Mouse (Mus musculus) urinary bladder, adult 18-20 months (tissue): Measurements from ENCODE around the gene Gas8.
A peak's percentile ranks its signal among the peaks of the same experiment; 100 is the strongest.
"Not testable (repeated sequence)": the region's sequence is repeated elsewhere in the genome, so short reads cannot be mapped to it uniquely, and the experiment has no call there.

Experiments used
- DNase-seq, 2 experiments: peaks; one replicate each; pipeline ENCODE4 v3.0.0; 2022; ENCODE audit warnings: low spot score in 2 of 2, mixed read lengths in 2 of 2

Gene Gas8

GRCm38 (mm10) chr8:123514781-123515539 lies 3.7 kb upstream of the Gas8 start, which contains the start of gene Dbndd1:
TSS of gene Dbndd1 (minus strand) at chr8:123515463.
- peak in 1 of 2 experiments; percentile 14 for DNase-seq

DNA sequence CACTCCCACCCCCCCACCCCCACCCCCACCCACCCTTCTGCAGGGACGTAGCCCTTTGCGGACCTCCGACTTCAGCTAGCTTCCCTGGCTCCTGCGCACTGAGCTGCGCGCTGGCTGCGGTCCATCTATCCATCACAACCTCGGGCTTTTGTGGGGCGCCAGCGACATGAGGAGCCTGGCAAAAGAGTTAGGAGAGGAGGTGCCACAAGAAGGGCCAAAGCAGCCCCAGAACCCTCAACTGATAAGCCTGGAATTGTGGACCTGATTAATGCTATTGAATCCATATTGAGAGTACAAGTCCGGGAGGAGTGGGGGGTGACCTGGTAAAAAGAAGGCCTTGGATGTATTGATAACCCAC lies 3.1 kb upstream of the Gas8 start:
- DNase-seq: no peak

DNA sequence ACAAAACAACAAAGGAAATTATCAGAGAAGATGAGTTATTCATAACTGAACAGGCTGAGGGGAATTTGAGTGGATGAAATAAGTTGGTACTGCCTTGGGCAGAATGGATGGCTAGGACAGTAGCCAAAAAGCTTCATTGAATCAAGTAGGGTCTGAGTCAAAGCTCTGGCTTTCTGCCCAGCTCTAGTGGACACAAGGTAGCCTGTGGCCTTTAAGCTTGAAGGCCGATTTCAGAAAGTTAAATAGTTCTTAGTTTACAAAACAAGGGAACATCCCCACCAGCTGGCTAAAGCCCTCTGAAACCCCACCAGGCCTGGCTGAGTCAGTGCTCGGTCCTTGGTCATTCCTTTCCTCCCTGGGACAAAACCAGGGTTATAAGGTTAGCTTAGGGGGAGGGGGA lies 2.0 kb upstream of the Gas8 start:
- no peak for DNase-seq

- no peak for DNase-seq
Measured at GRCm38 (mm10) chr8:123518172-123518571, 462 bp upstream of the Gas8 start.

GRCm38 (mm10) chr8:123520048-123520447 lies 1.4 kb downstream of the Gas8 start:
- DNase-seq: not testable (repeated sequence)

DNA sequence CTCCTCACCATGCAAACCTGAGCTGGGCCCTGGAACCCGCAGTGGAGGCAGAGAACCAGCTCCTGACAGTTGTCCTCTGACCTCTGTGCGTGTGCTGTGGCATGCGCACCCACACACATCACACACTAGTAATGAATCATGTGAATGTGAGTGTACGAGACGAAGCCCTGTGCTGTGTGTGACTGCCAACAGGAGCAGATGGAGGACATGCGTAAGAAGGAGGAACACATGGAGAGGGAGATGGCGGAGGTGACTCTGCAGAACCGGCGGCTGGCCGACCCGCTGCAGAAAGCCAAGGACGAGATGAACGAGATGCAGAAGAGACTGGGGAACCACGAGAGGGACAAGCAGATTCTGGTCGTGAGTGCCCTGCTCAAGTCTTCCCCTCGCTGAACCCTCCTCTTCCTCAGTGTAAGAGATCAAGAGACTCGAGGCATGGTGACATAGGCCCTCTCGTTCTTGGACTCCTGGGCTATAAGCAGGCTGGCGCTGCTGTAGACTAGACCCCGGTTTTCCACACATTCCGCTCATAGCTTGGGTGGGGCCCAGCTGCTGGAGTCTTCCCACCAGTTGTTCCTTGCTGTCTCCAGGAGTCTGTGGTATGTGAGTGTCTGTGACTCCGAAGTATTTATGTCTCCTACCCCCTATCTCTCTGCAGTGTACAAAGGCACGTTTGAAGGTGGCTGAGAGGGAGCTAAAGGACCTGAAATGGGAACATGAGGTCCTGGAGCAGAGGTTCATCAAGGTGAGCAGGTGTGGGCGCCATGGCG lies 9.3 kb downstream of the Gas8 start:
- DNase-seq: no peak

DNA sequence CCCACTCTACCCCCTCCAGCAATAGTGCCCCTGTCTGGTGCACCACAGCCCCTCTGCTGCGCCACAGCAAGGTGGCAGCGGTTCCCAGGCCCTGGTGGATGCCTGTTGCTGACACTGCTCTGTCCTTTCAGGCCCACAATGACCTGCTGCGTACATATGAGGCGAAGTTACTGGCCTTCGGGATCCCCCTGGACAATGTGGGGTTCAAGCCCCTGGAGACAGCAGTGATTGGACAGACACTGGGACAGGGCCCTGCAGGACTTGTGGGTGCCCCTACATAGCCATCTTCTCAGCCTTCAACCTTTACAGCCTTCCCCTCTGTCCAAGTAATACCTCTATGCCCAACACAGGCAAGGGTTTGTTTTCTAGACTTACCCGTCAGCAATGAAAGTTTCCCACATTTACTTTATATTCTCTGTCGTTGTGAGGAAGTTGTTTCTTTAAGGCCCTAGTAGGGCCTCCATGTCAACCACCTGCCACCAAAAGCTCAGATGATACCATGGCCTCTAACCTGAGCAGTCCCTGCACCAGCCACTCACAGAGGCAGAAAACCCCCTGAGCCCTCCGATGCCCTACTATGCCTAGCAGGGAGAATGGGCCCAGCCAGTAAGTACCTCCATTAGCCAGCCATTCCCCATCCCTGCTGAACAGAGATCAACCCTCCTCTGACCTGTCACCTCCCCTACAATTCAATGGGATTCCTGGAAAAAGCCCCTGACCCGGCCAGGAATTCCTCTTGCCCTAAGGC lies 17.8 kb downstream of the Gas8 start:
- no peak for DNase-seq

- no peak for DNase-seq
Measured at GRCm38 (mm10) chr8:123536990-123537380, 18.4 kb downstream of the Gas8 start.

GRCm38 (mm10) chr8:123537641-123538040 lies 19.0 kb downstream of the Gas8 start:
- peak; percentile 28 to 36 for DNase-seq

- DNase-seq: not testable (repeated sequence)
Measured at GRCm38 (mm10) chr8:123564221-123564620, 45.6 kb downstream of the Gas8 start.

- DNase-seq: peak; percentile 0 to 2
Measured at GRCm38 (mm10) chr8:123575386-123575785, 56.8 kb downstream of the Gas8 start.
